Mouse (Mus musculus) liver (tissue): ENCODE measurements at regions not wholly inside any gene's neighbourhood (a gene's known extent, or its start where the extent isn't known, plus 50 kb on each side); places are given as distances from the start of the nearest gene placed in this dataset.

Experiments used
- DNase-seq: peaks from one replicate; pipeline ENCODE4 v3.0.0-alpha.2; 2020; ENCODE audit warnings: mixed read lengths

- DNase-seq: no peak
Measured at GRCm38 (mm10) chr13:85570886-85571527, 282.1 kb upstream of the Rasa1 start.

- DNase-seq: no peak
Measured at GRCm38 (mm10) chr13:85557821-85558220, 268.9 kb upstream of the Rasa1 start.

- peak; percentile 53 for DNase-seq
Measured at GRCm38 (mm10) chr13:85556101-85556853, 267.3 kb upstream of the Rasa1 start.

- no peak for DNase-seq
Measured at GRCm38 (mm10) chr13:85553072-85553471, 264.1 kb upstream of the Rasa1 start.

- DNase-seq: no peak
Measured at GRCm38 (mm10) chr13:85509671-85510070, 220.7 kb upstream of the Rasa1 start.

- DNase-seq: no peak
Measured at GRCm38 (mm10) chr13:85508552-85508951, 219.6 kb upstream of the Rasa1 start.

GRCm38 (mm10) chr13:85507374-85508101, 218.6 kb upstream of the Rasa1 start:
- DNase-seq: peak; percentile 68

- DNase-seq: no peak
Measured at GRCm38 (mm10) chr13:85506875-85507274, 217.9 kb upstream of the Rasa1 start.

- no peak for DNase-seq
Measured at GRCm38 (mm10) chr13:85506030-85506429, 217.1 kb upstream of the Rasa1 start.

GRCm38 (mm10) chr13:85505046-85505445, 216.1 kb upstream of the Rasa1 start:
- no peak for DNase-seq

GRCm38 (mm10) chr13:85504001-85504400, 215.1 kb upstream of the Rasa1 start:
- DNase-seq: no peak

- no peak for DNase-seq
Measured at GRCm38 (mm10) chr13:85498696-85499095, 209.8 kb upstream of the Rasa1 start.

- no peak for DNase-seq
Measured at GRCm38 (mm10) chr13:85484790-85485189, 195.9 kb upstream of the Rasa1 start.

- no peak for DNase-seq
Measured at GRCm38 (mm10) chr13:85483348-85483747, 194.4 kb upstream of the Rasa1 start.

- no peak for DNase-seq
Measured at GRCm38 (mm10) chr13:85479405-85479804, 190.5 kb upstream of the Rasa1 start.

GRCm38 (mm10) chr13:85476274-85476846, 187.4 kb upstream of the Rasa1 start:
- no peak for DNase-seq

GRCm38 (mm10) chr13:85471340-85471739, 182.4 kb upstream of the Rasa1 start:
- DNase-seq: no peak

GRCm38 (mm10) chr13:85459387-85459786, 170.5 kb upstream of the Rasa1 start:
- DNase-seq: no peak

GRCm38 (mm10) chr13:85458611-85459010, 169.7 kb upstream of the Rasa1 start:
- DNase-seq: no peak

GRCm38 (mm10) chr13:85439581-85439980, 150.7 kb upstream of the Rasa1 start:
- DNase-seq: no peak

- no peak for DNase-seq
Measured at GRCm38 (mm10) chr13:85437875-85438274, 148.9 kb upstream of the Rasa1 start.

- DNase-seq: no peak
Measured at GRCm38 (mm10) chr13:85437009-85437408, 148.1 kb upstream of the Rasa1 start.

- DNase-seq: no peak
Measured at GRCm38 (mm10) chr13:85436254-85436653, 147.3 kb upstream of the Rasa1 start.
